Mouse (Mus musculus) urinary bladder, postnatal 36 days (tissue): ENCODE data around the gene Kif28.
"Not testable (repeated sequence)": the region's sequence is repeated elsewhere in the genome, so short reads cannot be mapped to it uniquely, and the experiment has no call there.

Source experiments
- DNase-seq, 2 experiments: peaks; one replicate each; pipeline ENCODE4 v3.0.0; 2022; ENCODE audit warnings: low spot score in 2 of 2, mixed read lengths in 1 of 2

The Kif28 gene

DNA sequence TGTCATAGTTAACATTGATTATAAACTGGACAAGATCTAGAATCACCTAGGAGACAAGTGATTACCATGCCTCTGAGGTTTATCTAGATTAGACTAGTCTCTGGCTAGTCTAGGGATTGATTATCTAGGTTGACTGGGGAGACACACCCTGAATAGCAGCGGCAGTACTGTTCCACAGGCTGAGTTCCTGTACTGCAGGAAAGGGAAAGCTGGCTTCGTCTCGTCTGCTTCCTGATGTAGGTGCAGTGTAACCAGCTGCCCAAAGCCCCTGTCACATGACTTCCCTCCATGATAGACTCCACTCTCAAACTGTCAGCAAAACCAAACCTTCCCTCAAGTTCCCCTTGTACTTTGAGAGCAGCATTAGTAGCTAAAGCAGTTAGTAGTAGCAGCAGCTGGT, 40.9 kb downstream of the Kif28 start:
- DNase-seq: no peak

DNA sequence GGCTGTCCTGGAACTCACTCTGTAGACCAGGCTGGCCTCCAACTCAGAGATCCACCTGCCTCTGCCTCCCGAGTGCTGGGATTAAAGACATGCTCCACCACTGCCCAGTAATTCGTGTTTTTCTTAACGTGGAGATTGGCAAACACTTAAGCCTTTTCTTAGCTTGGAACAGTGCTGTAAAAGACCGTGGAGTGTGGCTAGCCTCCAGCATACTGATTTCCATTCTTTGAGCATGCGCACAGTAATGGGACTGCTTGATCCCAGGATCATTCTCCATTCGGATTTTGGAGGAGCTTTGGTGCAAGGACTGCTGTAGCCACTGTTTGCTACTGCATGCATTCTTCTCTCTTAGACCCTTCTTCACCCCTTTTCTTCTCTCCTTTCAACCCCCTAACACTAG, 55.6 kb downstream of the Kif28 start:
- DNase-seq: no peak

DNA sequence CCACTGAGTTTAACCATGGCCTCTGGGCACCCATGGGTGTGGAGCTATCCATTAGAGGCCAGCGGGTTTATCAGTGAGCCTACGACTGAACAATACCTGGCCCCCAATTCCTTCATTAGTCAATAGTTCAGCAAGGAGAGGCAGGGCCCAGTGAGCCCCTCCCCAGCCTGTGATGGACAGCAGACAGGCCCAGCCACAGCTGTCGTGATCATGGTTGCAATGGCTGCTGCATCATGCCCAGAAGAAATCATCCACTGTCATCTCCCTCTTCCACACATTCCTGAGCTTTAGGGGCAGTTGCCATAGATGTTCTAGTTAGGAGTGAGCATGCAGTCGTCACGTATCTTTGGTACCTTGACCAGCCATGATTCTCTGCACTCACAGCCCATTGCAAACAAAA, 56.2 kb downstream of the Kif28 start:
- no peak for DNase-seq

DNA sequence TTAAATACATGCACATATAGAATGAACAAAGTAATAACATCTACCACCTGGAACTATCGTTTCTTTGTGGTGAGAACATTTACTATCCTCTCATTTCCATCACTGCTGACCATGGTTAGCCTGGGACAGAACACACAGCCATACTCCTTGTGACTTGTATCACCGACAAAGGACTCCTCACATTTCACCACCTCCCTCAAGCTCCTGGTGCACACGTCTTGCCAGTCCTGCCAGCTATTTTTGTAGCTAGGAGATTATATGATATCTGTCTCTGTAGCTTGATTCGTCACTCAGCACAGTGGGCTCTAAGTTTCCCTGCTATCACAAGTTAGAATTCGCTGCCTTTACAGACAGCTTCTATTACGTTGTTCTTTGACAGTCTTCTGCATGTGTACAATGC, 56.7 kb downstream of the Kif28 start:
- DNase-seq: no peak

DNA sequence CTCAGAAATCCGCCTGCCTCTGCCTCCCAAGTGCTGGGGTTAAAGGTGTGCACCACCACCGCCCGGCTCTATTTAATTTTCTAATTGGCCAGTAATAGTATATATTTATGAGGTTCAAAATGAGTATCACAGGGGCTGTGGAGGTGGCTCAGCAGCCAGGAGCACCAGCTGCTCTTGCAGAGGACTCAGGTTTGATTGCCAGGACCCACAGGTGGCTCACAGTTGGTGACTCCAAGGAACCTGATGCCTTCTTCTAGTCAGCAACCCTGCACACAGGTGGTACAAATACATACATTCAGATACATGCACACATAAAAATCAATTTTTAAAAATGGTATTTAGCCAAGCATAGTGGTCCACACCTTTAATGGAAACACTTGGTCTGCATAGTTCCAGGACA, 57.1 kb downstream of the Kif28 start:
- DNase-seq: no peak

DNA sequence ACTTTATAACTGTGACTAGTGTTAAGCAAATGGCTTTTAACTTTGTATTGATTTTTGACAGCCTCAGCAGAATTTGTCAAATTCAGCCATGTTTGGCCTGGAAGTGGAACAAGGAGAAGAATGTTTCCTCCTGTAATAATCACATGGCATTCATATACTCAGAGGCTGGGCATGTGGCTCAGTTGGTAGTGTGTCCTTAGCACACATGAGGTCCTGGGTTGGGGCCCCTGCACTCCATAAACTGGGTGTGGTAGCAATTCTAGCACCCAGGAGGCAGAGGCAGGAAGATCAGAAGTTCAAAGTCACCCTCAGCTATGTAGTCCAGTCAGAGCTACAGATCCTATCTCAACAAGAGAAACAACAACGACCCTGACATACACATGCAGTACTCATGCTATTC, 57.8 kb downstream of the Kif28 start:
- no peak for DNase-seq

DNA sequence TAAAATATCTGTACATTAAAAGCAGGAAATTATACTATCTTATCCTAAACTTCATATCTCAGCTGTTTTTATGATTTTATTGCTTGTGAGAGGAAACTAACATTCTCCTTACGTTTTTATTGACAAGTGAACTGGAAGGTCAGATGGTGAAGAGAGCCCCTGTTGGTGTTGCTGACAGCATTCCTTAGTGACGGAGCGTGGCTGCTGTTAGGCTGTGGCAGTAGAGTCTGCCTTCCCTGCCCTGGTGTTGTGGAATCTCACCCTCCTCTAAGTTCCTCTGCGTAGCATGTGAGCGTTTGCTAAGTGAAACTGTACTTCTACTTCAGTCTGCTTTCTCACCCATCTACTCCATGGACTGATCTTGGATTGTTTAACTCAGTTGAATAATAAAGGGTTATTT, 58.3 kb downstream of the Kif28 start:
- DNase-seq: no peak

DNA sequence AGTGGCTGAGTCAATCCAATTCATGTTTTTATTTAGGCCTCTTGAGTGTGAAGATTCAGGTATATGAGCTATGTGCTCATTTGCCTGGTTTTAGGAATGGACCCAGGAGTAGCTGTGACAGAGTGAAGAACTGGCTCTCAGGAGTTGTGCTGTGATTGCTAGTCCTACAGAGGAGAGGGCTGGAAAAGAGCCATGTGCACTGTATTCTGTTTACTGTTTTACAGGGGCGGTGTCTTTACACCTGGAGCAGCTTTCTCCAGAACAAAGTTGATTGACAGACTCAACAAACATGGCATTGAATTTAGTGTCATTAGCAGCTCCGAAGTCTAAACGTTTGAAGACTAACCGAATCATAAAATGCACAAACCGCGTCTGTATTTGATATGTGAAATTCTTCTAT, 58.7 kb downstream of the Kif28 start:
- no peak for DNase-seq

DNA sequence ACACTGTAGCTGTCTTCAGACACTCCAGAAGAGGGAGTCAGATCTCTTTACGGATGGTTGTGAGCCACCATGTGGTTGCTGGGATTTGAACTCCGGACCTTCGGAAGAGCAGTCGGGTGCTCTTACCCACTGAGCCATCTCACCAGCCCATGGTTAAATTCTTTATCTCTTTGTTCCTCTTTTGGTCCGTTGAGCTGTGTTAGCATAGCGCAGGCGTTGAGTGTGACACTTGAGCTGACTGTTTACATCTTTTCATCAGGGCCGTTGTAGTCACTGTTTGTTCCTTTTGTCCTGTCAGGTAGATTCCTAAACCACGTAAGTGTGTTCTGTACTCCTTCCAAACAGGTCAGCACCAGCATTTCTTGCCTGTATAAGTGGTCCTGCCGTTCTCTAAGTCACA, 62.3 kb downstream of the Kif28 start:
- not testable (repeated sequence) for DNase-seq

DNA sequence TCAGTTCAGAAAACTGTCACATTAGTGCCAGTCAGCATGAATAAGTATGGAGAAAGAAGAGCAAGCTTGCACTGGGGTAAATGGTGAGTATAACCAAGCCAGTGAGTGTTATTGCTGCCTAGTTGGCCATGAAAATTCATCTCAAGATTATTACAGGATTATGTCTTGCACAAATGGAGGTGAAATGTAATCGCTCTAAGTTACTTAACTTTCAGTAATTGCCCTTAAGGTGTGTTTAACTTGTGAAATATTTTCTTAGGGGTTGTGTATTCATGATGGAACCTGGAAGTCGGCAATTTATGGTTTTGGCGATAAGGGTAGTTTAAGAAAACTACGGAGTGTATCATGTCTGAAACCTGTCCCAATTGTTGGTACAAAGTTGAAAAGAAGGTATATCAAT, 65.7 kb downstream of the Kif28 start:
- no peak for DNase-seq

DNA sequence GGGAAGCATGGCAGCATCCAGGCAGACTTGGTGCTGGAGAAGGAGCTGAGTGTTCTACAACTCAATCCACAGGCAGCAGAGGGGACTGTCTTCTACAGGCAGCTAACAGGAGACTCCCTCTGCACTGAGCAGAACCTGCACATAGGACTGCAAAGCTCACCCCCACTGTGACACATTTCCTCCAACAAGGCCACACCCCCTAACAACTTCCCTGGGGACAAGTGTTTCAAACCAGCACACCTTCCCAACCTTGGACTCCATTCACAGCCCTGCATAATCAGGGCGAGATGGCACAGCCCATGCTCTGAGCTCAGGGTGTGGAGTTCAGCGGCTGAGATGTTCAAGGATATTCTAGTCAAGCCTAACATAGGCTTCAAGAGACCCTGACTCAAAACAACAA, 68.0 kb downstream of the Kif28 start:
- DNase-seq: no peak

DNA sequence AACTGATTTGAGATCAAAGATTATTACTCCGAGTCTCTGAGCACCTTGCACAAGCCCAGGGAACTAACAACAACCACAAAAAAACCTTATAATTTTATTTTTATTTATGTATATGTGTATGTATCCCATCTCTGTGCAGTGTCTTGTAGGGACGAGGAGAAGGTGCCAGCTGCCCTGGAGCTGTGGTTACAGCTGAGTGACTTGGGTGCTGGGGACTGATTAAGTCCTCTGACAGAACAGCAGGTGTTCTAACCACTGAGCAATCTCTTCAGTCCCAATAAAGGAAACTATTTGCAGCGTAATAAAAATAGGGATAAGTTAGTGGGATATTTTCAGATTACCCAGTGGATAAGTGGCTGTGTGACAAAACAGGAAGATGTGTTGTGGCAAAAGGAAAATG, 70.7 kb downstream of the Kif28 start:
- no peak for DNase-seq

DNA sequence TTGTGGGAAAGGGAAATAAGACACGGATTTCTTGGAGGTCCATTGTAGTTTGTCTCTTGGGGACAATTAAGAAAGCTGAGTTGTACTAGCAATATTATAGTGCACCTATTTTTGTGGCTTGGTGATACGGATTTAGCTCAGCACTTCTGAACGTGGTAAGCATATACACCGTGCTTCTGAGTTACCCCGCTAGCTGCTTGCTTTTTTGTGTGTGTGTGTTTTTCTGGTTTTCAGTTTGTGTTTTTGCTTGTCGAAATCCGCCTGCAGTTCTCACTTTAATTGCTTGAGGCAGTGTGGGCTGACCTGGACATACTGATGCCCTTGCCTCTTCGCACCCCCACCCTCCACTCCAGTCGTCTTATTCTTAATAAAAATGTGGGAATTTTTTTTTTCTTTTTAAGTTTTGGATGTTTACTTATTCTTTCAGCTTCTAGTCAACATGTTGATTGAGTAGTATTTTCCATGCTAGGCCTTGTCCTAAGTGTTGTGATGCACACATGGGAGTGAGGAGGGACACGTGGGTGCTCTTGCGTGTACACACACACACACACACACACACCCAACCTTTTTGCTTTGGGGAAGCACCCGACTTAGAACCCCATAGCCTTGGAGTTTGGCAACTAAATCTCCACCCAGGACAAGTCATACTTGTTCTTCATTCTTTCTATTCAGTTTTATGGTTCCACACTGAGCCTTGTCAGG, 76.1 kb downstream of the Kif28 start:
- no peak for DNase-seq

DNA sequence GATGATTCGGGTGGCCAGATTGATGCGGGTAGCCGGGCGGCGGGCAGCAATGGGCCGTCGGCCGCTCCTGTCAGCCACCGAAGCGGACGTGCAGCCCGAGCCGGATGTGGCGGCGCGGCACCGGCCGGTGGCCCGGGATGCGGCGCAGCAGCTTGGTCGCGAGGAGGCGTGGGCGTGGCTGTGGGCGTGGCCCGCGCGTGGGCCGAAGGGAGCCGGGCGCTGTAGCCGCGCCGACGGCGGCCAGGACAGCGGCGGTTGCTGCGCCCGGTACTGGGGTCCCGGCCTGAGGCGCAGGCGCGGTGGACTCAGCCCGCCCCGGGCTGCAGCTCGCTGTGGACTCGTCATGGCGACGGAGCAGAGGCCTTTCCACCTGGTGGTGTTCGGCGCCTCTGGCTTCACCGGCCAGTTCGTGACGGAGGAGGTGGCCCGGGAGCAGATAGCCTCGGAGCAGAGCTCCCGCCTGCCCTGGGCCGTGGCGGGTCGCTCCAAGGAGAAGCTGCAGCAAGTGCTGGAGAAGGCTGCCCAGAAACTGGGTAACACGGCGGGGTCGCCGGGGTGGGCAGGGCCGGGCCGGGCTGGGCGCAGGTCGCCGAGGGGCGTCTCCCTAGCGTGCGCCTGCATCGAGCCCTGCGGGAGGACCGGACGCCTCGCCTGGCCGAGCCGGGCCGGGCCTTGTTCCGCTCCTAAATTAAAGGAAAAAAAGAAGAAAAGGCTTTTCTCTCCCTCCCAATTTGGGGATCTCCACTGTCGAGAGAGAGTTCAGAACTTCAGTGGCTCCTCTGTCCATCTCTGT, 76.9 kb downstream of the Kif28 start, which contains the start of gene Sccpdh:
TSS of gene Sccpdh (plus strand) at position 198 of the 793 bp plus-strand sequence.
- DNase-seq: peak; percentile 81 to 84

DNA sequence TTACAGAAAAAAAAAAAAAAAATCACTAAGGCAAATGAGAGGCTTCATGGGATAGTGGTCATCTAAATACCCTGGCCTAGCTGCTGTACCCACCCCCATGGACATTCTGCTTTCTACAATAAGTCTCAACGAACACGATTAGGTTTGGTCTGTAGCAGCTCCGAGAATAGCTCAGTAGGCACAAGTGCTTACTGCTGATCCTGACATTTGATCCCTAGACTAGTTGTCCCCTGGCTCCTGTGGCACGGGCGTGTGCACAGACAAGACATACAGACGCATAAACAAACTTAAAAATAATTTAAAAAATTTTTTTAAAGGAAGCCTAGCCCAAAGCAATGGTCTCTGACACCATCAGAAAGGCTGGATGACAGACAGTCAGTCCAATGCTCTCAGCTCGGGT, 77.6 kb downstream of the Kif28 start:
- no peak for DNase-seq

DNA sequence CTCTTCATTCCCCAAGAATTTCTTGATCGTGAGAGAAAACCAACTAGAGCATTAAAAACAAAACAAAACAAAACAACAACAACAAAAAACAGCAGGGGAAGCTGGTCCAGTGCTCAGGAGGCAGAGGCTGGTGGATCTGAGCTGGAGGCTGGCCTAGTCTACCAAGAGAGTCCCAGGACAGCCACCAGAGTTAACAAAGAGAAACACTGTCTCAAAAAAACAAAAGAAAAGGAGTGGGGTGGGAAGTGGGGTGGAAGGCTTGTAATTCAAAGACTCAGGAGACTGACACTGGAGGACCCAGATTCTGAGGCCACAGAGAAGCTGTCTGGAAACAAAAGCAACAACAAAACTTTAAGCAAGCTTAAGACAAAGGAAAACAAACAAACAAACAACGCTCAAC, 78.1 kb downstream of the Kif28 start:
- DNase-seq: no peak

DNA sequence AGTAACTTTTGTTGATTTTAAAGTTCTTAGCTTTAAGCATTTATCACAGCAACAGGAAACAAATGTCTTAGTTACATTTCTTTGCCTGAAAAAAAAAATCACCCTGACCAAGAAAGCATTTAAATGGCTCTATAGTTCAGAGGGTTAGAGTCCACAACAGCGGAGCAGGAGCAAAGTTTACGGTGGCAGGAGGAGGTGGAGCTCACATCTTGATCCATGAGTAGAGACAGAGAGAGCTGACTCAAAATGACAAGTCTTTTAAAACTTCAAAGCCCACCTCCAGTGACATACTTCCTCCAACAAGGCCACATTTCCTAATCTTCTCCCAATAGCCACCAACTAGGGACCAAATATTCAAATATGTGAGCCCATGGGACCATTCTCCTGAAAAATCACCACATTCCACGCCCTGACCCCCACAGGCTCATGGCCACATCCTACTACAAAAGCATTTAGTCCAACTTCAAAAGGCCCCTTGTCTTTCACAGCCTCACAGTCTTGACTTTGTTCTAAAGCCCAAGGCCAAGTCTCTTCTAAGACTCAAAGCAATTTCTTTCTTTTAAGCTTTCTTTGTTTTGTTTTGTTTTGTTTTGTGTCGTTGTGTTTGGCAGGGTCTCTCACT, 80.7 kb downstream of the Kif28 start:
- DNase-seq: no peak

DNA sequence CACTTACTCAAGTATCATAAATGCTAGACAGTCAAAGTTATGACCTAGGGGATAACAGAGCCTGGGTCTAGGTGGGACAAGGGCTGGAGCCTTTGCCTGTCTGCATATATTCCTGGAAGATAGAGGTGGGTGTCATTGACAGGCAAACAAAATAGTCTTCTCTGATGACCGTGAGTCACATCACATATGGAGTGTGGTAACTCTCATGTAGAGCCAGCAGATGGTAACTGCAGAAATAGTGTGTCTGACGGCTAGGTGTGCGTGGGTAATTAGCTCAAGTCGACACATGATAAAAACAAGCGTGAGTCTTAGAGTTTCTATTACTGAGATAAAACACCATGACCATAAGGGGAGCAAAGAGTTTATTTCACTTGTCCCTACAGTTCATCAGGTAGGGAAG, 82.0 kb downstream of the Kif28 start:
- no peak for DNase-seq

DNA sequence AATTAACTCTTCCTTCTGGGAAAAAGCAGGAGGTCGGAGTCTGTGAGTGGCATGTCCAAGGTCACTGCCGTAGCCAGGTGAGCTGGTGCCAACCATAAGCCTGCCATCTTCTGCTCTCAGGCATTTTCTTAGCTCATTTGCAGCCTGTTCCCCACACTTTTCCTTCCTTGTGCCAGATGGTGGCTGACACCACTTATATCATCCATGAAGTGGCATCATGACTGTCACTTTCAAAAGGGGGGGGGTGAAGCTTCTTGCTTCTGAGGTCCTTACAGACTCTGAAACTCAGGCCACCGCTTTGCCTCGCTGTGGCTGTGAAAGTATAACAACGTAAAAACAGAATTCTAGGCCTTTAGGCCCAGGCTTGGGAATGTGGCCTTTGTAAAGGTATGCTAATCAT, 93.8 kb downstream of the Kif28 start:
- DNase-seq: no peak

DNA sequence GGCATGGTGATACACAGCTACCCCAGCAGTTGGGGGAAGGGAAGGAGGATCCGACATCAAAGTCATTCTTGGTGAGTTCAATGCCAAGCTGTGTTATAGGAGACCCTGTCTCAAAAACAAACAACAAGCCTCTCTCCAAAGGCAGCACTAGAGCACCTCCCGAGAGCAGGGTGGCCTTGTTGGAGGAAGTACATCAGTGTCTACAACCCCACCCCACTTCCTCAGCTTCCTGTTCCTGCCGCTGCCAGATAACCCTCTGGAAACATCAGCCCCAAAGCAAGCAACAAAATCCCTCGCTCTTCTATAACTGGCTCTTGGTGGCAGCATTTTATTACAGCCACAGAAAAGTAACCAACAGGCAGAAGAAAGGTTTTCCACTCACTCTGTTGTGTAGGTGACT, 94.8 kb downstream of the Kif28 start:
- no peak for DNase-seq

DNA sequence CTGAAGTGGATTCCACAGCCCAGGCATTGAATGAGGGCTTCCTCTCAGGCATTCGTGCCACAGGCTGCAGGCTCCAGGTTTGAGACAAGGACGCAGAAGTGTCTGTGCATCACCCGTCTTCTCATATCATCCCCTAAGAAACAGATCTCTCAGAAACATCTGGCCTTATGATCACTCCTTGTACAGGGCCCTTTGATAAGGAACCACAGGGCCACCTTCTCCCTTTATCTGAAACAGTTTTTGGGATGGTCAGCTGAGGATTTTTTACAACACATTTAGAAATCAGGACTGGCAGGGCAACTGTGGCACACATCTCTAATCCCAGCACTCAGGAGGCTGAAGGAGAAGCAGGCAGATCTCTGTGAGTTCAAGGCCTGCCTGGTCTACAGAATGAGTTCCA, 95.7 kb downstream of the Kif28 start:
- no peak for DNase-seq

DNA sequence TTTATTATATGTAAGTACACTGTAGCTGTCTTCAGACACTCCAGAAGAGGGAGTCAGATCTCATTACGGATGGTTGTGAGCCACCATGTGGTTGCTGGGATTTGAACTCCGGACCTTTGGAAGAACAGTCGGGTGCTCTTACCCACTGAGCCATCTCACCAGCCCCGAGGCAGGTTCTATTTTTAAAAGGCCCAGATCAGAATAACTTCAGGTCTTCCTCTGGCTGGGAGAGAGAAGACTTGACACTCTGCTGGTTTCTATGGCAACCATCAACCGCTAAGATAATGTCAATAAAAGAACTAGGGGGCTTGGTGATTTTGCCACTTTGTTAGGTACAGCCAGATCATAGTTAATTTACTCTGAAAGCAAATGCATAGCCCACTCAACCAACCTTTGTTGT, 96.4 kb downstream of the Kif28 start:
- not testable (repeated sequence) for DNase-seq

DNA sequence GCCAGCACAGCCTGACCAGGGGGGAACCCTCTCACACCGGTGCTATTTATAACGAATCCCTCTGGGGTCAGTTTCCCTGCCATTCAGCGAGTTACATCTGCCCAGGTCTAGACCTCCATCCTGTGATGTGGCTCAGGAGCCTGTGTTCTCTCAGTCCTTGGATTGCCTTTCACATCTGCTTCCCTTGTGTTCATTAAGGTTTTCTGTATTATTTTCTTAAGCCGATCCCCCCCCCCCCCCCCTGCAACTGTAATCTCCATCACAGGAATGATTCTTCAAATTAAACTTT, 99.1 kb downstream of the Kif28 start:
- DNase-seq: no peak
